Mouse (Mus musculus): ENCODE measurements around the gene Ric8b.
A peak's percentile ranks its signal among the peaks of the same experiment; 100 is the strongest.

The Ric8b gene

DNA sequence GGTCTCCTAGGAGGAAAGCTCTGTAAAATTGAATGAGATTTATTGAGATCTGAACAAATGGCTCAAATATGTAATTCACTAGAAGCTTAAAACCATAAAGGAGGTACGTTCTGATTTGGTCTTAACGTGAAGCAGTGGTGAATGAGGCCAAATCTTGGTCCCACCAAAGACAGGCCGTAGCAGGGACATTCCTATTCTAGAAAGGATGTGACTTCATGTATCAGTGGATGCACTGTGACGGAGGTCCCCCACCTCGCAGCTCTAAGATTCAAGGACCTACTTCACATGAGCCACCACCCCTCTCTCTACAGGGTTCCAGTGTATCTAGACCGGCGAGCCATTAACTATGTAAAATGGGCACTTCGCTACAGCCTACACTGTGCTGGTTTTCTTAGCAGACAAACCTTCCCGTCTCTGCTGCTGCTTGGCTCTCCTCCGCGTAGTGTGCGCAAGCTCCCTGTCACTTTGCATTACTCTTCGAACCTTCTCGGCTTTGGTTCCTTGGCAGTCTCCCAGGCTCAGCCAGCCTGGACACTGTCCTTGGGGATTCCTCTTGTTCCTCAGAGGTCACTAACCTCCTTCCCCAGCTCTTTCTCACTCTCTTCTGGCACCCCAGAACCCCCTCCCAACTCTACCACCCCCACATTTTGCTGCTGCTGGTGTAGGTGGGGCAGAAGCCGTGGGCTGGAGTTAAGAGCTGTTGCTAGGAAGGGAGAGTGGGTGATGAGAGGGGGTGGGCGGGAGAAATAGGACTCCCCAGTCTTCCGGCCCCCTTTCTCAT, 8.2 kb upstream of the Ric8b start:
- no peak for DNase-seq

DNA sequence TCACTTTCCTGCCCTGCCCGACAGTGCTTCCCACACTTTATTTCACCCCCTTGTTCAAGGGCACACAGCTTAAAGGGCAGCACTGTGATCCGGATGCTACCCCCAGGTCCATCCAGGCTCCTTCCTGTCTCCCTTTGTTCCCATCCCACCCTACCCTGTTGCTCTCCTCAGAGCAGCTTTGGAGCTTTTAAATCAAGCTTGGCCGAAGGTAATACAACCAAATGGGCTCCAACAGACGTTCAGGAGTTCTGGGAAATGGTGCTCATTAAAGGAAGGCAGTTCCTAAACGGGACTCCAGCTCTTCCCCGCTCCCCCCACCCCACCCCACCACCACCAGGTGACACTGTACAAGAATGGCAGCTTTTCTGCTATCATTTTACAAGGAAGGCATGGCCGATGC, 7.2 kb upstream of the Ric8b start:
- no peak for DNase-seq

DNA sequence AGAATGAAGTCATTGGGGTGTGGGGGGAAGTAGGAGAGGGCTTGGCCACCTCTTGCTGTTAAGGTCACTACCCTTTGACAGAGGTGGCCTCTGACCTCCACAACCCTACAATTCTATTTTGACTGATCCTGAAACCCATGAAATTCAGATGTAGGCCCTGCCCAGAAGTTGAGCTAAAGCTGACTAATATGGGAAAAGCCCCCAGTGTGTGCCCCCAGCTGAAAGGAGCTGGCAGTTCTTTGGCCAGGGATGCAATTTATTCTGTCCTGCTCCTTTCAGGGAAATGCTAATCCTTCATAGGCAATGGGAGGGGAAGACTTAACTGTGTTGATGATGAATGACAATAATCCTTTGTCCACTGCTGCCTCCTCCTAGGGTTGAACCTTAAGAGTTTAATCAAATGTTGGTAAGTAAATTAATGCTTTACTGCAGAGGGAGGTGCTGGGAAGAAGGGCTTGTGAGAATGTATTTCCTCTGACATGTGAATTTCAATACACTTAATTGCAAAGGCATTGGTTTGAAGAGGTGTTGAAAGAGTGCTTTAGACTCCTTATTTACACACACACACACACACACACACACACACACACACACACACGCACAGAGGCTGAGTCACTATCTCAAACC, 6.5 kb upstream of the Ric8b start:
- DNase-seq = no peak

DNA sequence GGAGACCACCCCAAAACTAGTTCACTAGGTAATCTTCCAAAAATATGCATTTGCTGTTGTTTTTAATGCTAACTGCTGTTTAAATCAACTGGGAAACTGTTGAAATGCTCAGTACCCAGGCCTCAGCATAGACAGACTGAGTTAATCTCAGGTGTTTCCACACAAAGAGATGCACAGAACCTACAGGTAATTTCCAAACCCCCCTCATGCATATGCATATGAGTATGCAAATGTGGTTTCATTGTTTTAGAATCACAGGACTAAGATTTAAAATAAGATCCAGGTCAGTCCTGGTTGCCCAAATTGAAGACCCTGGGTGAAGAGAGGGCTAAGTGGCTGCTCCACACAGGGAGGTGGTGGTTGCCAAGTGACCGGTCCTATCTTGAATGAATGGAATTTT, 4.3 kb upstream of the Ric8b start:
- DNase-seq = no peak

DNA sequence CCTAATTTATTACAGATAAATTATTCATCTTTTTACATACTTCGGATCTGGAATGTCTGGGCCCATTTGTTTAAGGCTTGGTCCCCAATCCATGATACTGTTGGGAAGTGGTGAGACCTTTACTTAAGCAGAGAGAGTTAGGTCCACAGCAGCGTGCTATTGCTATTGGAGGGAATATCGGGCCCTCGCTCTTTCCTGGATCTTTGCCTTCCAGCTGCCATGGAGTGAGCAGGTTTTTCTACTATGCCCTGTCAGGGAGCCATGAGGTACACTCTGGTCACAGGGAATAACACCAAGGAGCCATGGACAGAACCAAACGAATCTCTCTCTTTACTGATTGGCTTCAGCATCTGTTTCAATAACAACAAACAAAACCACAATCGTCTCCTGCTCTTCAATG, 1.9 kb upstream of the Ric8b start:
- DNase-seq = no peak

DNA sequence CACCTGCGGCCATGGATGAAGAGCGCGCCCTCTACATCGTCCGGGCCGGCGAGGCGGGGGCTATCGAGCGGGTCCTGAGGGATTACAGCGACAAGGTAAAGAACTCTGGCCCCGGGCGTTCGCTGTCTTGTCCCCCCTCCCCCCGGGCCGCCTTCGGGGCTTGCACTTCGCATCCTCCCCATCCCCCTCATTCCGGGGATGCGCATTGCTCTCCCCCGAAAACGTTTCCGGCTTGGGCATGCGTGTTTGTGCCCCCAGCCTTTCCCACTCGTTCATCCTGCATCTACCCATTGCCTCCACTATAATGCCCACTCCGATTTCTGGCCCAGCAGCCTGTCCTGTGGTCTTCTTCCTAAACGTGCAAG, 297 bp downstream of the Ric8b start:
- DNase-seq = no peak

DNA sequence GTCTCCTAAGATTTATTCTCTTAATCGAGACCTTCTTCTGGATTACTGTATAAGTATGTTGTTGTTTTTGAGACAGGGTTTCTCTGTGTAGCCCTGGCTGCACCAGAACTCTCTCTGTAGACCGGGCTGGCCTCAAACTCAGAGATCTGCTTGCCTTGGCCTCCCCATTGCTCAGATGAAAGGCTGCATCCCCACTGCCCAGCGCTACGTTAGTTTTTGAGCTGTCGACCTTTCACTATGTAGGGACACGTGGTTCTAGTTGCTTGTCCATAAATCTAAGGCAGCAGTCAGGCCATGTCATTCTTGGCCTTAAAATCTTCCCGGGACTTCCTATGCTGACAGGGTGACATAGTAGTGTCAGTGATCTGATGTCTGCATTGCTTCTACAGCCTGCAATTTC, 8.9 kb downstream of the Ric8b start:
- DNase-seq = no peak

DNA sequence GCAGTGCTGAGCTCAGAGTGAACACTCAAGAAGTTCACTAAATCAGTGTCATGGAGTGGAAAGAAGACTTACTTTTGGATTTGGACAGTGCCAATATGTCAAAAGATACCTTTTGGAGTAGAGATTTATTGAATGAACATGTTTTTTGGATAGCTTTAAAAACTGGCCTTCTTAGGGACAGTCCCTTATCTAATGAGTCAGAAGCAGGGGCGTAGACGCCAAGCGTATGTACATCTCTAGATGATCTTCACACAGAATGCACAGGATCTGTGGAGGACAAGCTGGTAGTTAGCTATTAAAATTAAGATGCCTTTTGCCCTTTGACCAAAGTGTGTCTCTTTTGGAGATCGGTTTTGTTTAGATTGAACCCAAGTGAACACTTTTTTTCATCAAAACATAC, 9.5 kb downstream of the Ric8b start:
- DNase-seq = no peak

DNA sequence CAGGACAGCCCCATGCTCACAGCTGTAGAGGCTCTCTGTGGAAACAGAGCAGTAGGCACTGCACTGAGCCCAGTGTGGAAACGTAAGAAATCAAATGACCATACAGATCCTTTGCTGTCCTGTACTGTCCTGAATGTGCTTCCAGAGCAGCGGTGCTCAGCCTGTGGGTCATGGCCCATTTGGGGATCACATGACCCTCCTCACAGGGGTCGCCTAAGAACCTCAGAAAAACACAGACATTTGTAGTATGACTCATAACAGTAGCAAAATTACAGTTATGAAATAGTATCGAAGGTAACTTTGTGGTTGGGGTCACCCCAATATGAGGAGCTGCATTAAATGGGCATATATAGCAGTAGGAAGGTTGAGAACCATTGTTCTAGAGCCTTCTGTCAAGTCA, 11.0 kb downstream of the Ric8b start:
- DNase-seq = no peak

DNA sequence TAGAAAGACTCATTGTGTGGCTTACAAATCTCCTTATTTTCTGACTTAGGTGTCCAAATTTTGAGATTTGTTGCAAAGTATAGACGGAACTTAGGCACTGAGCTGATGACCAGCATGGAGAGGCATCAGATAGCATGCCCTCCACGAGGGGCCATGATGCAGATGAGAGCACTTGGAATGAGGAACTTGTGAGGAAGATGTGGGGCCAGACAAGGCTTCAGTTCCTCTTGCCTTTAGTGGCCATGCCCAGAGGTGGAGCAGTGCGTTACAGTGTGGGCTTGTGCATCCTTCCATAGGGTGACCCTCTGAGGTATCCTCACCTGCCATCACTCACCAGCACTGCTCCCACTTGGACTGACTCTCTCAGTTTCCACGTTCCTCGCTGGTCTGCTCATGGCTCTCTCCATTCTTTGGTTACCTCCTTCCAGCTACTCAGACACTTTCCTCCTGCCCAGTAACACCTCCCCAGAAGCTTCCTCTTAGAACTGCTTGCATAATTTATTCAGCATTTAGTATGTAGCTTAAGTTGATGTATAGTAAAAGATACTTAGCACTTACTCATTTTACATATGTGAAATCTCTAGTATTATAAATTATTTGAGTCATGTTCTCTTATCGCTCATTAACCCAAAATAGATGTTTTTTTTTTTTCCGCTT, 18.3 kb downstream of the Ric8b start:
- peak in 1 of 2 experiments; percentile 28 for DNase-seq

DNA sequence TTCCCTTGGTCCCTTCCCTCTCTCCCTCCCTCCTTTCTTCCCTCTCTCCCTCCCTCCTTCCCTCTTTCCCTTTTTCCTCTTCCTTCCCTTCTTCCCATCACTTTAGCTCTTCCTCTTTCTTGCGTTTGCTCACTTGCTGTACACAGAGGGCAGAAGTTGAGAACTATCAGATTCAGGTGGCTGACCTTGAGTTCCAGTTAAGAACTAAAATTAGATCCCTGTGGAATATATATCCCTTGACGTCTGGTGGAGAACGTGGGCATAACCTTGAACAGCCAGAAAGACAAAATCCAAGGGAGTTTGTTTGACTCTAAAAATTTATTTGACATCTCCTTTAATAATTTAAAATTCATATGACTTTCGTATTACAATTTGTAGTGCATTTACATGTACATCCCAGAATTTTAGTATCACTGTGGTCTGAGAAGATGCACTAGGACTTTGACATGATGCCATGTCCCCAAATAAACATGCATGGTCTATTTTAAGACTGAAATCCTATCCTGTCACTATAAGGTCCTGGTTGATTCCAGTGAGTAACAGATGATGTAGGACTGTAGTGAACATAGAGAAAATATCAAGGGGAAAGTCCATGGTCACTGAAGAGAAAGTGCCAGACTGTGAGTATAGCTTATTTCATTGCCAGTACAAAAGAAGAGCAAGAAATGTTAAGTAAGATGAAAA, 19.6 kb downstream of the Ric8b start:
- DNase-seq = no peak

DNA sequence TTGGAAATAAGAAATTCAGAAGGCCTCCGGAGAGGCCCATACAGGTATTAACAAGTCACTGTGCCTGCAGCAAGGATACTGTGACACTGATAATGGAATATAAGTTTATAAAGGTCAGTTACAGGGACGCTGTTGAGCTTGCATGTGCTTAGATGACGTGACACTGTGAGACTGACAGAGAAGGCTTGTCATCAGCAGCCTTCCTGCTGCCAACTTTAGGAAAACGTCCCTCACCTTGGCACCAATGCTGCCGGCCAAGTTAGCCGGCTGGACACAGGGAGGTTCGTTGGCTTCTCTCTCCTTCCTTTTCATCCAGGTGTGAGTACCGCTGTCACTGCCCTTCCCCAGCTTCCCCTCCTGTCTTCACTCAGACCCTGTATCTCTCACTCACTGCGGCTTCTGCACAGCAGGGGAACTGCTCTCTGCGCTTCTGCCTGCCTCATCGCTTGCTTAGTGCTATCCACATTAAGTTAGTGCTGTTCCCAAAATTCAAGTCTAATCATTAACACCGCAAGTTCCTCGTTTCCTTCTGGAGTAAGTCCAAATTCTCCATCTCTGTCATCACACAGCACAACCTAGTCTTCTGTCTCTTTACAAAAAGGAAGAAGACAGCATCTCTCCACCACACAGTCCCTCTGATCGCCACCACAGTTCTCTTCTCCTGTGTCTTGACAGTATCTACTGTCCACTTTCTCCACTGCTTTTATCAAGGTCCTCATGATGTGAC, 20.8 kb downstream of the Ric8b start:
- no peak for DNase-seq

DNA sequence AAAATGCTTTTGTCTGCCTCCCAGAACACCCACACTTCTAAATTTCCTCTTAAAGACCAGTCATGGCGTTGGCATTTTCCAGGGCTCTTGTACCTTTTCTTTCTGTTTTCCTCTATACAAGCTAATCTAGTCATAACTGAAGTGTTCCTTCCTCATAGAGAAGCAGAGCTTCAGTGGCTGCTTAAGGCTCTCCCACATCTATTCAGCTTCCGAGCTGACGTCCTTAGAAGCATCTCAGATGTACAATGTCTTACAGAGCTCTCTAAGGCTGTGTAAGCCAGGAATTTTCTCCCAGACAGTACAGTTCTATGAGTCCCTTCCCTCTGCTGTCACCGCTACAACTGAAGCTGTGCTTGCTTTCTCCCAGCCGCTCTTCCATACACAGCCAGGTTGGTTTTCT, 21.5 kb downstream of the Ric8b start:
- DNase-seq = no peak

DNA sequence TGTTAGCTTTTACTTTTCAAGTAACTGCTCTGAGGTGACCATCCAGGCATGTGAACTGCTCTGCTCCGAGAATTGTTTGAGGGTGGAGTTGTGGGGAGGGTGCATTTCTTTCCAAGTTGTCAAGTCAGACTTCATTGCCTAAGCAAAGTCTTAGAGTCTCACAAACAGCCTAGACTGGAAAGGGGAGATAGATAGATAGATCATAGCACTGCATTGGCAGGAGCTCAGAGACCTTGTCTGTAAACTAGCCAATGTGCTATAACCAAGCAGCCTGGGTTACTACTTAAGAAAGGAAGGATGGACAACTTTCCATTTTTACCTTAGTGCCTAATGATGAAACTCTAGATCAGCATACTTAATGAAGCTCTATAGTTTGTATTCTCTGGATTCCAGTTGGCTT, 22.9 kb downstream of the Ric8b start:
- no peak for DNase-seq

DNA sequence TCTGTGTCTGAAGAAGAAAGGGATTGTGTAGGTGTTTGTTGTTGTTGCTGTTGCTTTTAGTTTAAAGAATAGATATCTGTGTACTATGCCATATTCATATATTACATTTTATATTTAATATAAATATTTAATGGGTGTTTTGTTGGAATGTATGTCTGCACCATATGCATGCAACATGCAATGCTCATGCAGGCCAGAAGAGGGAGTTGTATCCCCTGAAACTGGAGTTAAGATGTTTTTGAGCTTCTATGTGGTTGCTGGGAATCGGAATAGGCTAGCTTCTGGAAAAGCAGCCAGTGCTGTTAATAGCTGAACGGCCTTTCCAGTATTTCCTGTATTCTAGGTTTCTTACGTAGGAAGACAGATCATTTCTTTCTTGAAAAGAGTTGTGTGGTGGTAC, 28.3 kb downstream of the Ric8b start:
- no peak for DNase-seq

DNA sequence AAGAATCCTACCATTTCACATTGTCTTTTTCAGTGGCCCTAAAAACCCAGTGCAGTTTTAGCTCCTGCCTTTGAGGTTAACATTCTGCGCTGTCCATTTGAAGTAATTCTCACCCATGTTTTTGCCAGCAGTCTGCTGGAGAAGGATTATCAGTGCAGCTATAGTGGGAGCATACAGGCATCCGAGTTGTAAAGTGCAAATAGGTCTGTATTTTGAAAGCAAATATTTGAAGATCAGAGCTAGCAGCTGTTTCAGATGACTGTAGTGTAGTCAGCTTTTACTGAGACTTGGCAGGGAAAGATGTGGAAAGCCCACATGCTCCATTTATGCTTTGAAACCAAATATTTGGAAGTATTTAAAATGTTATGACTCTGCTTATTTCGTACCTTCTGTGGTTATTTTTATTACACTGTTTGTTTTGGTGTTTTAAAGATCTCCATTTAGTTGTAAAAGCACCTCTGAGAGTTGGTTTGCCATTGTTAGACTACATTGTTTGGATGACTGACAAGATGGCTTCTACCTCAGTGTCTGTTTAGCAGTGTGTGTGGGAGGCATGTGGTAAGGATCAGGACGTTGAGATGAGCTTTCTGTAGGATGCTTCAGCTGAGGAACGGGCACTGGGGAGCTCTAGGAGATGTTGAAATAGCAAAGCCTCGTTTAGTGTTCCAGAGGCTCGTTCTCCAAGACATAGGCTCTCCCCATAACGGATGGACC, 31.7 kb downstream of the Ric8b start:
- DNase-seq = no peak

DNA sequence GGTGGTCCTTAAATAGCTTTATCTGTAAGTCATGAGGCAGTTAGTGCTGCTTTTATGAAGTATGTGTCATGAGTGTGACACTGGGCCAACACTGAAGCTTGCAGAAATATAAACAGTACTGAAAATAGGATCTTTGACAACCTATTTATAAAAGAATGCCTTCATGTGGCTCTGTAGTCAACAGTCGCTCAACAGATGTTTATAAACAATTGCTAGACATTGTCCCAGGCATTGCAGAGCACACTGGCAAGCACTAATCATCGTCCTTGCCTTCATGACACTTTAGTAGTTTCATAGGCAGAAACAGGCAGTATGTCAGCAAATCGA, 32.2 kb downstream of the Ric8b start:
- DNase-seq = peak; percentile 9 to 33

DNA sequence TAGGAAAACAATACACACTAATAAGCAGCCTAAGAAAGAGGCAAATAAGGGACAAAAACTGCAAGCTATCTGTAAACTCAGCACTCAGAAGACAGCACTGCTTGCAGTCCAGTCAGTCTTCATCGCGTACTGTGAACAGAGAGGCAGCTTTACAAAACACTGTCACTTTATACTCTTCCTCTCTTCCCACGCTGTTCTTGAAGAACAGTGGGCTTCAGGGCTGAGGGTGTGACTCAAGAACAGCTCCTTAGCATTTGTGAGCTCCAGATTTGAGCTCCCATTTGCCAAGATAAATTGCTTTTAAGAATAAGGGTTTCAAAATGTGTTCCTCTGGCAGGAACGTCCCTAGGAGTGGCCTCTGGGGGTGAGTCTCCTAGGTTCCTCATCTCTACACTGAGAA, 33.0 kb downstream of the Ric8b start:
- no peak for DNase-seq

DNA sequence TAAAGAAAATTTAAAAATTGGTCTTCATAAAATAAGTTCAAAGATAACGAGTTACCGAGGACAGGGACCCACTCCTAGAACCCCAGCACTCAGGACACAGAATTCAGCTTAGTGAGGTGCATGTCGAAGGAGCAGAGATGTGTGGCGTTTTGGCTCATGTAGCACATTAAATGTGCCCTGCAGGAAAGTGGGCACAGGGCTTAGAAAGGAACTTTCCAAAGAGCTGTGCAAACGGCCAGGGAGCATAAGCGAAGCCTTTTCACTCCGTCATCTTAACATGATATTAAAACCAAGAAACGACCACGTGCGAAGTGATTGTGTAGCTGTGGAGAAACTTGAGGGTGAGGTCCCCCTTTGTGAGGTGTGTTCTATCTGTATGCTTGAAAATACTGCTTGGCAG, 36.8 kb downstream of the Ric8b start:
- no peak for DNase-seq

DNA sequence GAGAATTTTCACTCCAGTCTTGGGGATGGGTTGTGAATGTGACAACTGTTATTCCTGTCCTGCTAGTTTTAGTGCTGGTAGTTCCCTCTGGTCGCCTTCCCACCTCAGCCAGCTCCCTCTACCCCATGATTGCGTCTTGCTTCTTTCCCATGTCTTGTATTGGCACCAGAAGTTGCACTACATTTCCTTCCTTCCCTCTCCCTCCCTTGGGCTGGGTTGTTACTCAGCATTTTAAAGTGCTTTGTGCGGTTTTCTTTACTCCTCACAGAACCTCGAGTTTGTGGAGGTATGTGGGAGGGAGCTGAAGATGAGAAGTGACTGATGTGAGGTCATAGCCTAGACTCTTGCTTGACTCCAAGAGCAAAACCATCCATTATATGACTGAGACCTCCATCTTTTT, 38.8 kb downstream of the Ric8b start:
- no peak for DNase-seq

DNA sequence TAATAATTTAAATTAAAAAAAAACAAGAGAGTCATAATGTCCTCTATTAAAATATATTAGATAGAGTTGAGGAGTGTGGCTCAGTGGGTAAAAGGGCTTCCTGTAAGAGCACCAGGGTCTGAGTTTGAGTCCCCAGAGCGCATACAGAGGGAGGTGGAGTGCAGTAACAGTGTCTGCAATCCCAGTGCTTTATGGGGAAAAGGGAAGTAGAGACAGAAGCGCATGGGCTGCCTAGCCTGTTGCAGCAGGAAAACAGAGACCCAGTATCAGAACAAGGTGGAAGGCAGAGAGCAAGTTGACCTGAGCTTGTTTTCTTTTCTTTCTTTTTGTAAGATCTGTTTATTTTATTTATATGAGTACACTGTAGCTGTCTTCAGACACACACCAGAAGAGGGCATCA, 41.2 kb downstream of the Ric8b start:
- DNase-seq = no peak

DNA sequence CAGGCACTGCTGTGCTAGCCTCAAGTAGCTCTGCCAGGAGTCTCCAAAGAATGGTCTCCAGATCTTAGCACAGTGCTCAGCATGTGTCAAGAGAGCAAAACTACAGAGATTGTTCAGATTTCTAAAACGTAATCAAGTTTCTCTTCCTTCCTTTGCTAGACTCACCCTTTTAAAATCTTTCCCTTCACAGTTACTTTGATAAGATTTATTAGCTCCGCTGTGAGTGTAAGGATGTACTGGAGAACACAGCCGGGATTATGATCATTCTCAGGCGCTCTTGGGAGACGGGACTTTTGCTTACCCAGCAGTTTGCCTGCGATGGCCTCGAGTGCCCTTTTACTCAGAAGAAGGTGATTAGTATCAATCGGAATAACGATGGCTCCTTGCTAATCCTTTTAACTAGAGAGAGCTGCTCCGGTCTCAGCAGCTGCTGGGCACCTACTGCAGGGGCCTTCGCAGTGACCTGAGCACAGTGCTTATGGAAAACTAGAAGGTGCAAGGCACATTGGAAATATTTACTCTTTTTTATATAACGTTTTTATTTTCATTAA, 43.0 kb downstream of the Ric8b start:
- no peak for DNase-seq

All from lung, postnatal 4 days (tissue).